Comparison of ENCODE assay signal across 1 mouse cellular context in the genomic region with DNA sequence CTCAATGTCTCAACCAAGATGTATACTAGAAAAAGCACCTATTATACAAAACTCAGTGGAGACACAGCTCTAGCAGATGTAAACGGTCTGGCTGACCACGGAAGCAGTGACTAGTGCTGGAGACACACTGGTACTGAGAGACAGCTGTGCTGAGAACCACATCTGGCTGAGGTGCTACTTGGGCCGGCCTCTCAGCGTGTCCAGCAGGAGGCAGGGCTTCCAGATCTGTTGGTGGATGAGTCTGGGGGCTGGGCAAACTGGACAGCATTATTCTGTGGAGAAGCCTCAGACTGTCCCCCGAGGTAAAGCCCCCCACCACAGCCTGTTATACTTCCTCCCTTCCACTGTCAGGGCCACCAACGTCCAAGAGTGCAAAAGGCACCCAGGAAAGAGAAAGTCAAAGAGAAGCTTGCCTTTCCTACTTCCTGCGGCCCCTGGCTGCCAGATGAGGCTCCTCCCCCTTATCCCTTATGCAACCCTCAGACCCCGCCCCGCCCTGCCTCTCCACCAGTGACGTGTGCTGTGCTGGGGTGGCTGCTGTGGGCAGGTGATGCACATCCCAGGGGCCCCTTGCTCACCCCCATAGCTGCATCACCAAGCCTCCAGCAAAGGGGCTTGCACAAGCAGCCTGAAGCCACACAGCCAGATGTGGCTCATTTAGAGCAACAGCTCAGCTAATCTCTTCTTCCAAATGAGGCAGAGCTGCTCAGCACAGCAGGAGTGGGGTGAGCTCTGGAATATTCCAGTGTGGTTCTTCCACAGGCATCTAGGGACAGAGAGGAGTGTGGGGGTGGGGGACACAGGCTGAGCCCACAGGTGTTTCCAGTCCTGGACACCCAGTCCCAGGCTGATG.
TF ChIP-seq lines count a peak whose summit lies in the region.

No protein-coding gene starts in this region.

TF ChIP-seq in CH12.LX, 34 proteins besides CTCF, POLR2A, EP300 and RAD21:
- TF ChIP-seq ETS1 (conservative IDR thresholded peaks at IDR 0.05; ENCODE audit: low read depth, low read length) (0 out of 2 replicates have a peak, but pooled peaks have one; percentile 23), ZNF384 (IDR thresholded peaks at IDR 0.05; ENCODE audit: low read depth, low read length) (no peak), JUN (IDR thresholded peaks at IDR 0.05; ENCODE audit: insufficient read depth, low read depth, low read length) (no peak), RCOR1 (conservative IDR thresholded peaks at IDR 0.05; ENCODE audit: low read depth, low read length) (0 out of 2 replicates have a peak, but pooled peaks have one; percentile 37), IRF4 (IDR thresholded peaks at IDR 0.05; ENCODE audit: low read depth, low read length) (no peak; the same call in 1 of the 2 replicates), BHLHE40 (IDR thresholded peaks at IDR 0.05; ENCODE audit: low read depth, low read length) (peak; percentile 33; the same call in 1 of the 2 replicates), MAFK (IDR thresholded peaks at IDR 0.05; ENCODE audit: insufficient replicate concordance, low read length) (no peak), MXI1 (IDR thresholded peaks at IDR 0.05; ENCODE audit: low read depth, low read length) (peak; percentile 57; the same call in 1 of the 2 replicates), NELFE (IDR thresholded peaks at IDR 0.05; ENCODE audit: low read depth, low read length) (0 out of 2 replicates have a peak, but pooled peaks have one; percentile 16), SIN3A (IDR thresholded peaks at IDR 0.05; ENCODE audit: low read length) (peak; percentile 49; the same call in 1 of the 2 replicates), CHD2 (IDR thresholded peaks at IDR 0.05; ENCODE audit: low read length) (0 out of 2 replicates have a peak, but pooled peaks have one; percentile 32), ELF1 (IDR thresholded peaks at IDR 0.05; ENCODE audit: low read depth, low read length) (0 out of 2 replicates have a peak, but pooled peaks have one; percentile 32), E2F4 (IDR thresholded peaks at IDR 0.05; ENCODE audit: insufficient replicate concordance, low read depth, low read length) (no peak), POLR2AphosphoS2 (IDR thresholded peaks at IDR 0.05; ENCODE audit: low read depth, low read length) (no peak), ZKSCAN1 (IDR thresholded peaks at IDR 0.05; ENCODE audit: borderline replicate concordance, low read depth, low read length) (no peak), ZMIZ1 (IDR thresholded peaks at IDR 0.05; ENCODE audit: low read depth, low read length) (no peak), MAX (IDR thresholded peaks at IDR 0.05; ENCODE audit: low read length) (no peak), NRF1 (IDR thresholded peaks at IDR 0.05; ENCODE audit: low read depth, low read length) (no peak), MEF2A (IDR thresholded peaks at IDR 0.05; ENCODE audit: borderline replicate concordance, low read depth, low read length) (no peak; the same call in 1 of the 2 replicates), TBP (conservative IDR thresholded peaks at IDR 0.05; ENCODE audit: low read depth, low read length) (no peak), HCFC1 (IDR thresholded peaks at IDR 0.05; ENCODE audit: low read depth, low read length) (no peak), KAT2A (IDR thresholded peaks at IDR 0.05; ENCODE audit: insufficient replicate concordance, low read length) (no peak), SMC3 (IDR thresholded peaks at IDR 0.05; ENCODE audit: low read depth, low read length) (peak; percentile 7; the same call in 1 of the 2 replicates), UBTF (IDR thresholded peaks at IDR 0.05; ENCODE audit: low read depth, low read length) (no peak), MAZ (IDR thresholded peaks at IDR 0.05; ENCODE audit: low read depth, low read length) (0 out of 2 replicates have a peak, but pooled peaks have one; percentile 34), USF2 (conservative IDR thresholded peaks at IDR 0.05; ENCODE audit: low read depth, low read length) (no peak), ZC3H11A (IDR thresholded peaks at IDR 0.05; ENCODE audit: low read depth, low read length) (no peak), GABPA (IDR thresholded peaks at IDR 0.05; ENCODE audit: insufficient replicate concordance, low read depth, low read length) (no peak), MYC (IDR thresholded peaks at IDR 0.05; ENCODE audit: low read depth, low read length) (no peak)
